Mouse (Mus musculus): ENCODE data around the gene Ccl3. TPM values are rescaled to one million over a fixed set of nuclear protein-coding genes. Genes with fewer than 3 reads are reported as not detected.

The Ccl3 gene
- 1.6 TPM in 2 replicates for polyA plus RNA-seq (2015; fragmentation: Nextera tagmentation; extraction: Ambion mirVana)

- no peaks in the 10 kb centered on the region for H3K36me3 ChIP-seq
- no peak within 1 kb of the TSS for H3K4me2 ChIP-seq (replicated peaks)
- WGBS, result 79% methylated on average over 8 of the region's 8 CpGs
- no peaks in the 10 kb centered on the region for H3K4me1 ChIP-seq
- H3K9ac ChIP-seq, result no peak within 1 kb of the TSS
- H3K27me3 ChIP-seq, result no peaks in the 10 kb centered on the region
- H3K27ac ChIP-seq, result no peak within 1 kb of the TSS
- H3K4me3 ChIP-seq, result no peak within 1 kb of the TSS
- H3K9me3 ChIP-seq, result no peaks in the 10 kb centered on the region
- ATAC-seq (ENCODE audit: low FRiP score, low read depth), result no peak
These were observed at the start of gene Ccl3 for GRCm38 (mm10) chr11:83649305-83649841. Gene Ccl3 (minus strand): TSS chr11:83649355.

GRCm38 (mm10) chr11:83692008-83692407 is 42.9 kb upstream of the Ccl3 start:
- Histone ChIP-seq H3K4me1 (no peaks in the 10 kb centered on the region), H3K27me3 (no peaks in the 10 kb centered on the region), H3K9me3 (no peaks in the 10 kb centered on the region), H3K4me2 (replicated peaks) (no peak overlapping the region), H3K27ac (no peak overlapping the region), H3K9ac (no peak overlapping the region), H3K36me3 (no peaks in the 10 kb centered on the region), H3K4me3 (no peak overlapping the region)
- WGBS, result 70% methylated on average over 1 of the region's 1 CpGs
- no peak for ATAC-seq (ENCODE audit: low FRiP score, low read depth)

GRCm38 (mm10) chr11:83689918-83690317 is 40.8 kb upstream of the Ccl3 start:
- Histone ChIP-seq H3K9me3 (no peaks in the 10 kb centered on the region), H3K27ac (no peak overlapping the region), H3K4me1 (no peaks in the 10 kb centered on the region), H3K4me2 (replicated peaks) (no peak overlapping the region), H3K36me3 (no peaks in the 10 kb centered on the region), H3K4me3 (no peak overlapping the region), H3K27me3 (no peaks in the 10 kb centered on the region), H3K9ac (no peak overlapping the region)
- WGBS, result 78% methylated on average over 1 of the region's 1 CpGs
- no peak for ATAC-seq (ENCODE audit: low FRiP score, low read depth)

- whole genome bisulfite sequencing, result 88% methylated on average over 1 of the region's 1 CpGs
- H3K4me3 ChIP-seq, result no peak overlapping the region
- no peaks in the 10 kb centered on the region for H3K36me3 ChIP-seq
- H3K4me2 ChIP-seq (replicated peaks), result no peak overlapping the region
- H3K27me3 ChIP-seq, result no peaks in the 10 kb centered on the region
- H3K9me3 ChIP-seq, result no peaks in the 10 kb centered on the region
- no peaks in the 10 kb centered on the region for H3K4me1 ChIP-seq
- H3K9ac ChIP-seq, result no peak overlapping the region
- ATAC-seq (ENCODE audit: low FRiP score, low read depth), result no peak
- no peak overlapping the region for H3K27ac ChIP-seq
These were observed 26.5 kb upstream of the Ccl3 start for GRCm38 (mm10) chr11:83675665-83676064.

- Histone ChIP-seq H3K4me3 (no peak overlapping the region), H3K36me3 (no peaks in the 10 kb centered on the region), H3K4me1 (no peaks in the 10 kb centered on the region), H3K9ac (no peak overlapping the region), H3K9me3 (no peaks in the 10 kb centered on the region), H3K27me3 (no peaks in the 10 kb centered on the region), H3K4me2 (replicated peaks) (no peak overlapping the region), H3K27ac (no peak overlapping the region)
- no peak for ATAC-seq (ENCODE audit: low FRiP score, low read depth)
These were observed 22.6 kb upstream of the Ccl3 start for GRCm38 (mm10) chr11:83671743-83672142.

GRCm38 (mm10) chr11:83663532-83663931 is 14.4 kb upstream of the Ccl3 start:
- no peak overlapping the region for H3K4me3 ChIP-seq
- H3K9ac ChIP-seq, result no peak overlapping the region
- WGBS, result 73% methylated on average over 5 of the region's 5 CpGs

GRCm38 (mm10) chr11:83662204-83662603 is 13.0 kb upstream of the Ccl3 start, which contains the start of gene Ccl4:
Gene Ccl4 (plus strand): TSS chr11:83662584.
- no peak within 1 kb of the TSS for H3K4me2 ChIP-seq (replicated peaks)
- no peaks in the 10 kb centered on the region for H3K9me3 ChIP-seq
- ATAC-seq (ENCODE audit: low FRiP score, low read depth), result no peak

More at GRCm38 (mm10) chr11:83663532-83663931, 14.4 kb upstream of the Ccl3 start:
- no peaks in the 10 kb centered on the region for H3K36me3 ChIP-seq
- H3K9me3 ChIP-seq, result no peaks in the 10 kb centered on the region
- H3K27me3 ChIP-seq, result no peaks in the 10 kb centered on the region
- ATAC-seq (ENCODE audit: low FRiP score, low read depth), result no peak
- no peak overlapping the region for H3K27ac ChIP-seq
- H3K4me1 ChIP-seq, result no peaks in the 10 kb centered on the region
- H3K4me2 ChIP-seq (replicated peaks), result no peak overlapping the region

GRCm38 (mm10) chr11:83658797-83659196 is 9.6 kb upstream of the Ccl3 start:
- no peak for ATAC-seq (ENCODE audit: low FRiP score, low read depth)
- WGBS, result 71% methylated on average over 6 of the region's 6 CpGs
- H3K27ac ChIP-seq, result no peak overlapping the region
- H3K4me2 ChIP-seq (replicated peaks), result no peak overlapping the region
- no peaks in the 10 kb centered on the region for H3K27me3 ChIP-seq
- no peak overlapping the region for H3K9ac ChIP-seq
- no peaks in the 10 kb centered on the region for H3K4me1 ChIP-seq
- no peaks in the 10 kb centered on the region for H3K36me3 ChIP-seq
- H3K9me3 ChIP-seq, result no peaks in the 10 kb centered on the region
- H3K4me3 ChIP-seq, result no peak overlapping the region

More at GRCm38 (mm10) chr11:83662204-83662603, 13.0 kb upstream of the Ccl3 start, which contains the start of gene Ccl4:
- 78% methylated on average over 6 of the region's 6 CpGs for WGBS
- no peak within 1 kb of the TSS for H3K27ac ChIP-seq
- no peaks in the 10 kb centered on the region for H3K4me1 ChIP-seq
- H3K36me3 ChIP-seq, result no peaks in the 10 kb centered on the region
- no peaks in the 10 kb centered on the region for H3K27me3 ChIP-seq
- H3K9ac ChIP-seq, result no peak within 1 kb of the TSS
- no peak within 1 kb of the TSS for H3K4me3 ChIP-seq

- no peak overlapping the region for H3K27ac ChIP-seq
- H3K9me3 ChIP-seq, result no peaks in the 10 kb centered on the region
- H3K27me3 ChIP-seq, result no peaks in the 10 kb centered on the region
- no peaks in the 10 kb centered on the region for H3K4me1 ChIP-seq
- no peak overlapping the region for H3K9ac ChIP-seq
- 73% methylated on average over 3 of the region's 3 CpGs for WGBS
- ATAC-seq (ENCODE audit: low FRiP score, low read depth), result no peak
- H3K4me3 ChIP-seq, result no peak overlapping the region
- no peaks in the 10 kb centered on the region for H3K36me3 ChIP-seq
- H3K4me2 ChIP-seq (replicated peaks), result no peak overlapping the region
These were observed 8.4 kb upstream of the Ccl3 start for GRCm38 (mm10) chr11:83657508-83657907.

- Histone ChIP-seq H3K9me3 (no peaks in the 10 kb centered on the region), H3K27ac (no peak overlapping the region), H3K36me3 (no peaks in the 10 kb centered on the region), H3K4me3 (no peak overlapping the region), H3K27me3 (no peaks in the 10 kb centered on the region), H3K4me2 (replicated peaks) (no peak overlapping the region), H3K9ac (no peak overlapping the region), H3K4me1 (no peaks in the 10 kb centered on the region)
- 87% methylated on average over 8 of the region's 8 CpGs for WGBS
- no peak for ATAC-seq (ENCODE audit: low FRiP score, low read depth)
These were observed 5.5 kb upstream of the Ccl3 start for GRCm38 (mm10) chr11:83654606-83655005.

- Histone ChIP-seq H3K36me3 (no peaks in the 10 kb centered on the region), H3K27me3 (no peaks in the 10 kb centered on the region), H3K4me3 (no peak overlapping the region), H3K27ac (no peak overlapping the region), H3K4me2 (replicated peaks) (no peak overlapping the region), H3K4me1 (no peaks in the 10 kb centered on the region), H3K9me3 (no peaks in the 10 kb centered on the region), H3K9ac (no peak overlapping the region)
- no peak for ATAC-seq (ENCODE audit: low FRiP score, low read depth)
- WGBS, result 88% methylated on average over 6 of the region's 6 CpGs
These were observed 2.6 kb downstream of the Ccl3 start for GRCm38 (mm10) chr11:83646356-83647149.

GRCm38 (mm10) chr11:83645521-83645920 is 3.6 kb downstream of the Ccl3 start, which contains the start of gene Rpl9-ps1:
Gene Rpl9-ps1 (minus strand): TSS chr11:83645621.
- no peak for ATAC-seq (ENCODE audit: low FRiP score, low read depth)
- Histone ChIP-seq H3K36me3 (no peaks in the 10 kb centered on the region), H3K9ac (no peak within 1 kb of the TSS), H3K9me3 (no peaks in the 10 kb centered on the region), H3K4me2 (replicated peaks) (no peak within 1 kb of the TSS), H3K27ac (no peak within 1 kb of the TSS), H3K4me1 (no peaks in the 10 kb centered on the region), H3K4me3 (no peak within 1 kb of the TSS), H3K27me3 (no peaks in the 10 kb centered on the region)
- WGBS, result 82% methylated on average over 1 of the region's 1 CpGs
